Mouse (Mus musculus): ENCODE measurements around the gene Zcchc7.
A peak's percentile ranks its signal among the peaks of the same experiment; 100 is the strongest.

Zcchc7 gene

DNA sequence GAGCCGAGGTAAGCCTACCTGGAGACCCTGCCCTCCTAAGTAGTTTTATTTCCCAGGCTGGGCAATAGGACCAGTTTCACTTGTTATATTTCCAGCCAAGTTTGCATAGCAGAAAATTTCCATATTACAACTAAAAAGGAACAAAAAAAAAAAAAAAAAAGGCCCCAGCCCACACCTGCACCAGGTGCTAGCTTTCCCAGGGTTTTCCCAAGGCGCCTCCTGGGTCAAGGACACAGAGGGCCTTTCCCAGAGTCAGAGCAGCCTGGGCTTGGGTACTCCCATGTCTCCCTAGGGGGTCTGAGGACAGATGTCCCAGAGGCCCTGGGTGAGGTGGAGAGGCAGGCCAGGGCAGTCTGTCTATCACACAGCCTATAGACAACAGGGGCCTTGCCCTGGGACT lies 209.5 kb downstream of the Zcchc7 start:
- DNase-seq (ENCODE audit: low spot score), result no peak

DNA sequence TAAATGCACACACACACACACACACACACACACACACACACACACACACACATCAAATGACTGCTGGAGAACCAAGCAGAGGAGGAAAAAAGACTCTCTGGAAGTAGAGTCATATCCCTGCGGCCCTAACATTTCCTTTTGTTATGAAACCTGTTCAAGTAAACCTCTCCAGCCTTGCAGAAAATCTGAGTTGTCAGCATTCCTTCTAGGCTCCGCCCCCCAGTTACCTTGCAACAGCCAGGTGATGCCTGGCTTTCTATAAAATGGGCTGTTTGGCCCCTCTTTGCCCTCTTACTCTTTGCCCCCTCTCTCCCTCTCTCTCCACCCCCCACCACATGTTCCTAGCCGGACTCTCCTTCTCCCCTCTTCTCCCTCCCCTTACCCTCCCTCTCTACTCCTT lies 210.1 kb downstream of the Zcchc7 start:
- DNase-seq (ENCODE audit: low spot score), result no peak

DNA sequence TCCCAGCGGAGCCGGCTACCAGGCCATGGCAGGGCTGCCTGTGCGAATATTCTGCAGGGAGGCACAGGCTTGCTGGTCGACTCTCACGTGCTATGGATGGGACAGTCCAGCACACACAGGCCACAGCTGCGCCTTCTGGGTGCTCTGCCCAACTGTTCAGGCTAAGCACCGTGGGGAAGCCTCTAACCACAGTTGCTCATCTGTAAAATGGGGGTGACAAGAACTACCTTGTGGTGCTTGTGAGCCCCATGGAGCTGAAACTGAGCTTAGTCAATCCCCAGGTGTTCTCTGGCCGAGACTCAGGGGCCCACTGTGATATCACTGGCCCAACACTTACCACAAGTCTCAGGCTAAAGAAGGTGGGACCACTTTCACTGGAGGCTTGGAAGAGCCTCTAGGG lies 211.7 kb downstream of the Zcchc7 start:
- no peak for DNase-seq (ENCODE audit: low spot score)

DNA sequence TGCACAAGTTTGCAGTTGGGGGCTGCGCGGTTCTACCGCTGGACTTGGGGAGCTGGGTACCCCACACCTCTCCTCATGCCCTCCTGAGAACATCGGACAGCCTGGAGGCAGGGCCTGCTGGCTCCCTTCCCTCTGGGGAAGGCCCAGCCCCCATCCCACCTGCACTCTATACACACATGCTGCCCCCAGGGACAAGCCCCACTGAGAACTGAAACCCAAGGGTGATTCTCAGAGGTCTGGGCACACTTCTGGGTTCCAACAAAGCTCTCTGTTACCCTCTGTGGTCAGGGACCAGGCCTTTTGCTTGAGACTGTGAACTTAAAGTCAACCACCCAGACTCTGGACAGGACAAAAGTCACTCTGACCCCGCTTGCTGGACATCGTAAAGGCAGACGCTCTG lies 214.4 kb downstream of the Zcchc7 start:
- no peak for DNase-seq (ENCODE audit: low spot score)

DNA sequence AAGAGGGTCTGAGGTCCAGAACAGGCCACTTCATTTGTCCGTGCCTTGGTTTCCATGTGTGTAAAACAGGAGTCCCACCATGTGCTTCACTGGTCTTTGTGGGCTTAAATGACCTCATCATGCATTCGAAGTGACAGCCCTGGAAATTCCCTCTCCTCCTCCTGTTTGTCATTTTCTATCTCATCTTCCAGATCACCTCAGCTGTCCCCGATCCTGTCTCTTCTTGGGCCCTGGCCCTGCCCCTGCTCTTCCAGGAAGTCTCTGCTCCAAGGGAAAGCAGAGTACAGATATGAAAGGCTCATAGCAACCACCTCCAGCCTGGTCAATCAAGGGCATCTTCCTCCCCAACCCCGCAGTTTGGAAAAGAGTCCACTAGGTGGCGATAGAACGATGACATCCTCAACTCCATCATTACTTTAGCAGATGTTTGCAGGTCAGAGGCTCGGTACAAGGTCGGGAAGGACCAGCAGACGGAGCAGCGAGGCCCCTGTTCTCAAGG lies 215.0 kb downstream of the Zcchc7 start:
- DNase-seq (ENCODE audit: low spot score), result peak; percentile 89

DNA sequence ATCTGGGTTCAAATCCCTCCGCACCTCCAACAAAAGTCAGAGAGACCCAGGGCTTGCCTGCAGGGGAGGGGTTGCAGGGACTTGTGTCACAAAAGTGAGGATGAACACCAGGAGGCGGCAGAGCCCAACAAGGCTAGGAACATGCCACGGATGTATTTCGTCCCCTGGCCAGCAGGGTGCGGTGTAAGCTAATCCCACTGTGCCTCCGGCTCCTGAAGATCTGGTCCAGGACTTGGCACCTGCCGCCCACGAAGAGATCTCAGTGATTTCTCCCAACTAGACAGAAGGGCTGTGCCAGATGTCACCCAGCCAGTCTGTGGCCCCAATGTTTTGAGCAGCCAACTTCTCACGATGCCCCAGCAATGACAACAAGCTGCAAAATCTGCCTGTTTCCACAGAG lies 217.8 kb downstream of the Zcchc7 start:
- peak; percentile 95 for DNase-seq (ENCODE audit: low spot score)

DNA sequence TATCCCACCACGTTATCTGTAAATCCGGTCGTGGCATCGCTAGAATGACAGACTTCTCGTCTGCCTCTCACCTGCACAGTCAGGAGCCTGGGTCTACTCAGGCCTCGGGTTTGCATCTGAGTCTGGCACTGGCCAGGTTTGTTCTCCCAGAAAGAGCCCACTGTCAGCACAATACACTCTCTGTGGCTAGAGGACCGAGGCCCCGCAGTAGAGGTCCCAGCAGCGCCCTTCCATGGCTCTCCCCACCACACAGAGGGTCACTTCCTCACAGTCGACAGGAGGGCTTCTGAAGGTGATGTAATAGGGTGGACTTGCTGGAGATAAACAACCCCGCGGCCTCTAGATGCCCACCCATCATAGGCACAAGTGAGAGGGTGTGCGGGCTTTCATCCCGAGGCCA lies 218.2 kb downstream of the Zcchc7 start:
- DNase-seq (ENCODE audit: low spot score), result no peak

DNA sequence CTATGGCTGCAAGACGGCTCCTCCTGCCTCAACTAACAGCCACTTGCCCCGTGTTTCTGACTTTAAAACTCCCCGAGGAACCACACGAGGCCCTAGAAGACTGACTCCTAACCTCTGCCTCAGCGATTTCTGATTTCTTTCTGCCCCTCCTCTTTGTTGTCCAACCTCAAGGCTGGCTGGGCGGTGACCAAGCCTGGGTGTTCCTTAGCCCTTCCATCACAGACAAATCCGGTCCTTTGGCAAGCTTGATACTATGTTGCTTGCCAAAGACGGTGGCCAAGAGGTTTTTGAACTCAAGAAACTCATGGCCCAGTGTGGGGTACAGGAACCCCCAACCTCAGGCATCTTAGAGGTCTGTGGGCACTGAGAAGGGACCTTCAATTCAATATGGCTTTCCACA lies 218.7 kb downstream of the Zcchc7 start:
- no peak for DNase-seq (ENCODE audit: low spot score)

DNA sequence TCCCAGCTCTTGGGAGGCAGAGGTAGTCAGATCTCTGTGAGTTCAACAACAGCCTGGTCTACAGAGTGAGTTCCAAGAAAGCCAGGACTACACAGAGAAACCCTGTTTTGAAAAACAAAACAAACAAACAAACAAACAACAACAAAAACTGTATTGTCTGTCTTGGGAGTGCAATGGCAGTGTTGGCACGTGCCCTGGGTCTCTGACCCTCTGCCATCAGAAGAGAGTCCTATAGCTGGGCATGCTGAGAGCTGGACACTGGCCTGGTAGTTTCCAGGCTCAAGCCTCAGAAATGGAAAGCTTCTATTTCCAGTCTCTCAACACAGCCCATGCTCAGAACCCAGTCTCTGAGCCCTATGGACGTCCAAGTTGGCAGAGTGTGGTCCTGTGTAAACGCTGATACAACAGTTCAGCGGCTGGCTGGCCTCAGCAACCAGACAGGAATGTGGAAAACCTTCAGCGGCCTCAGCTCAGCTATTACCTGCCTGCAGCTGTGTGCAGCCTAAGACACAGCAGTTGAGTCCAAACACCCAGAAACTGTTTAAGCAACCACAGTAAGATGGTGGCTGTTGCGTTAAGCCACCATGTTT lies 220.4 kb downstream of the Zcchc7 start:
- no peak for DNase-seq (ENCODE audit: low spot score)

DNA sequence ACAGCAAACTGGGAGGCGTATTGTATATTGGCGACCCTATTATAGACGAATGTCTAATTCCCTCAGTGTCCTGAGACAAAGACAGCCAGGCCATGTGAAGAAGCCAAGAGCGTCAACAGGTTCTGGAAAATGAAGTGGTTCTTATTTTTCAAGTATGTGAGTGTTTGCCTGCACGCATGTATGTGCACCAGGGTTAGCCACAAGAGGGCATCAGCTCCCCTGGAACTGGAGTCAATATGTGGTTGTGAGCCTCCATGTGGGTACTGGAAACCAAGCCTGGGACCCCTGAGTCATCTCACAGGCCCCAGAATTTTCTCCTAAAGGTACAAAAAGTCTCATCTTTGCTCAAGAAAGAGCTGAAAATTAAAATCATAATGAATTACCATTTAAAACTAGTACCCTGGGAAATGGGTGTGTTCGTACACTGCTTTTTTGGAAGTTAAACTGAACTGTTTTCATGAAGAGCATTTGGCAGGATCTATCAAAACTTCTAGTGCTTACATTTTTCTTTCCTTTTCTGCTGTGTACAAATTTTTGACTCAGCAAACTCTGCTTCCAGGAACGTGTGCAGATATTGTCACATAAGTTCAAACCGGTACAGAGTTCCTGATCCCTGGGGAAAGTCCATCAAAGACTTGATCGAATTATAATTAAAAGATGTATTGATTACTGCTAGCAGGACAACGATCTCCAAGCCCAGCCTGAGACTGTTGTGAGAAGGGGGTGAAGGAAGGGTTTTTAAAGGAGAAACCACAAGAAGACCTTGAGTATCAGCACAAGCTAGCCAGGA lies 221.4 kb downstream of the Zcchc7 start:
- no peak for DNase-seq (ENCODE audit: low spot score)

DNA sequence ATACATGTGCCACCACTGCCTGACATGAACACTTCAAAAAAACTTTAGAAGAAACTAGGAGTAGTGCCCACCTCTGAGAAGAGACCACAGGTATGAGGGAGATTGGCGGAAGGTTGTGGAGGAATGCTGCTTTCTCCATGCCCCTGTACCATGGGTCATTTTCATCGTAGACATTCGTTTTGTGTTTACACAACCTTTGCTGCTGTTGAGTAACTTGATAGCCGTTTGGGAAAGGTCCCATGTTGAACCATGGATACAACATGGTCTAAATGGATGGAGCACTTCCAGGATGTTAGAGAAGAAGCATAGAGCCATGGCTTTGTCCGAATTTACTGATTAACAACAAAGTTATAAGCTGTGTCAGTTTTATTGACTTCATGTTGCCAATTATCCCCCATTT lies 222.5 kb downstream of the Zcchc7 start:
- DNase-seq (ENCODE audit: low spot score), result no peak

DNA sequence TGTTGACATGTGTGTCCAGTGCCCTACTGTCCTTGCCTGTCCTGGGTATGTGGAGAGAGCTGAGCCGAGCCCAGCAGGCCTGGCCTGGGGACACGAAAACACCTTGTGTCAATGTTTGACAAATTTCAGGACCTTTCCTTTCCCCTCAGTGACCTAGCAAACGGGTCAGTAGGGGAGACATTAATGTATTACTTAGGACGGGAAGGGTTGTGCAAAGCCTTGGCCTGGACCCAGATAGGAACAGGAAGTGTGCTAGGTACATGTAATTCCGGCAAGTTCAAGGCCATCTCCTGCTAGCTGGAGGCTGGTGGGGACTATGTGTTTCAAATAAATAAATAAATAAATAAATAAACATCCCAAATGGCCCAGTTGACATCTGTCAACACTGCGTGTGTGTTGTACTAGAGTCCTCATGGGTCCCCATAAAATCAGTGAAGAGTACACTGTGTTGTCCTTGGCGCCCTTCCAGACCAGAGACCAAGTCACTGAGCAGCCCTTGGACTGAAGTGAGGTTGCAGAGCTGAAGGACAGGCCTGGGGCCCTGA lies 224.2 kb downstream of the Zcchc7 start:
- no peak for DNase-seq (ENCODE audit: low spot score)

DNA sequence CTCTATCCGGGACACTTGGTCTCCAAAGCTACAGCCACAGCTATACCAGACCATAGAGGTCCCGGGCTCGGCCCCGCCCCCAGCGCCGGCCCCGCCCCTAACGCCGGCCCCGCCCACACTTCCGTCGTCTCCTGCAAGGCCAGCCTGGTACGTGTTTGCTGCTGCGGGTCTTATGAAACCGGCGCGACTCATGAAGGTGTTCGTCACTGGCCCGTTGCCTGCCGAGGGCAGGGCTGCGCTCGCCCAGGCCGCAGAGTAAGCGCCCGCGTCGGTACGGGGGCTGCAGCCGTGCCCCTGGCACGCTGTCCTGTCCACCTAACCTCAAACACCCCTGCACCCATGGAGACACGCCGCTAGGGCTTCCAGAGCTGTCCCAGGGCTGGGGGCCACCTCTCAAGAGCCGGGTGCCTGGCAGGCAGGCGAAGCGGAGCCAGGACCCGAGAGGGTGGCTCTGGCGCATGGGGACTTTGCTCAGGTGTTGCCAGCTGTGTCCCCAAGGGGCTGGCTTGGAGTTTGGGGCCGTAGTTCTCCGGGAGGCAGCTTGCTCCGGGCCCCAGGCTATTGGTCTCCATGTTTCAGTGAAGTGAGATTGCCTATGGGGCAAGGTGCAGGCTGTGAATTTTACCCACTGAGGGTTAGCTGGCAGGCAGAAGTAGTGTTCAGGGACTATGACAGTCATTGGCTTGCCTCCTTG lies 225.8 kb downstream of the Zcchc7 start, which contains the start of gene Grhpr:
Gene Grhpr (plus strand): TSS at position 116 of the 694 bp plus-strand sequence.
- peak; percentile 85 for DNase-seq (ENCODE audit: low spot score)
